Mouse (Mus musculus) frontal cortex, postnatal 36 days (tissue): ENCODE results near the gene Wdr31.

Experiments used
- DNase-seq, 2 experiments: peaks; one replicate each; pipeline ENCODE4 v3.0.0; 2022; ENCODE audit warnings: low spot score in 2 of 2

Gene Wdr31

DNA sequence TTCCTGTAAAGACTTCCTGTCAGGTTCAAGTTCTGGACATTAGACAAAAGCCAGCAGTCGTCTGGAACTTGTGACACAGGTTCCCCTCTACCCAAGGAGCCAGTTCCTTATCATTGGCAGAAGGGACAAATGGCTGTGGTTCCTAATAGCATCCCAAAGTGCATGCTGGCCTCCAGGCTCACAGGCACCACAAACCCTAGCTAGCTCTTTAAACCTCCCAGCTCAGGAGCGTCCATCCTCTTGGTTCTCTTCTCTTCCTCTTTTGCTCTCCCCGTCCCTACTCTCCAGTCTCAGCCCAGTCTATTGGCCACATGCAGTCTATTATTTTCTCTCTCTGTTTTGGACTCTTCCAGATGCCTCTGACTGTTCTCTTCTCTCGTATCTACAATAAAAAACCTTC, 30.9 kb downstream of the Wdr31 start:
- no peak for DNase-seq

DNA sequence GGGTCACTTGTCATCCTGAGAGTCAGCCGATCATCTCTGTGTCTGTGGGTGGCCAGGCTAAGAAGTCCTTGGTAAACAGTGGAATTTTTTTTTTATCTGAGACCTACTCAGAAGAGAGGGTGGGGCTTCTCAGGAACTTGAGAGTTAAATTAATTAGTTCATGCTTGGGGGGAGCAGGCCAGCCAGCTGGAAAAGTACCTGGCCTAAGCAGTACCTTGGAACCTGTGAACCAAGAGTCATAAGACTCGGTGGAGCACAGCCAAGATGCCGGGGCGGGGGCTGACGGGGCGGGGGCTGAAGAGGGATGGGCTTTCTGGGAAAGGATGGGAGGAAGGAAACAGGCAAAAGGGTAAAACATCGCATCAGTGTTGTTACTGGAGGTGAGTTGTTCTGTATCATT, 32.8 kb downstream of the Wdr31 start:
- no peak for DNase-seq

DNA sequence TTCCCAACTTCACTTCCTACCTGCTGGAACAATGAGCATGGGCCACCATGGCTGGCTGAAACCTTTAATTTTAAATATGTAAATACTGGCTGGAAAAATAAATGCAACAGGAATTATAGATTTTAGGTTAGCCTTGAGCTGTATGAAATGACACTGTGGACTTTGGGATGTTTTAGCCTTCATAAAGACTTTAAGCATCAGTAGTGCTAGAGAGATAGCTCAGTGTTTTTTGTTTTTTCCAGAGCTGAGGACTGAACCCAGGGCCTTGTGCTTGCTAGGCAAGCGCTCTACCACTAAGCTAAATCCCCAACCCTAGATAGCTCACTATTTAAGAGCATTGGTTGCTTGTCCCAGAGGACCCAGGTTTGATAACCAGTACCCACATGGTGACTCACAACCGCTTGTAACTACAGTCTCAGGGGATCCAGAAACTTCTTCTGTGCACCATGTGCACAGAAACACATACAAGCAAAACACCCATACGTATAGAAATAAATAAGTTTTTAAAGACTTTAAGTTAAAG, 33.4 kb downstream of the Wdr31 start:
- DNase-seq, result no peak

DNA sequence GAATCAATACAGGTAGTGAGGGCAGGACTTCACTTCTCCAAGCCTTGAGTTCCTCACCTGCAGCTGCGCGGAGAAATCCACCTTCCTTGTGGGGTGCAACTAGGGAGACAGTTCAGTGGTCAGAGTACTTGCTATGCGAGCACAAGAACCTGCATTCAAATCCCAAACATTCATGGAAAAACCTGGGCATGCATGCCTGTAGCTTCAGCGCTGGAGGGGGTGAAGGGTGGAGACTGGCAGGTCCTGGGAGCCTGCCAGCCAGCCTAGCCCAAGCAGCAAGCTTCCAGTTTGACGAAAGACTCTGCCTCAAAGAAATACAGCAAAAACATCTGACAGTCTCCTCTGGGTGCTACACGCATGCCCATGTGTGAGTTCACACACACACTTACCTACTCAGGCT, 35.6 kb downstream of the Wdr31 start, which contains the start of gene Rnf183:
Gene Rnf183, minus strand, starts transcription at position 172 of the 400 bp plus-strand sequence.
- no peak for DNase-seq

DNA sequence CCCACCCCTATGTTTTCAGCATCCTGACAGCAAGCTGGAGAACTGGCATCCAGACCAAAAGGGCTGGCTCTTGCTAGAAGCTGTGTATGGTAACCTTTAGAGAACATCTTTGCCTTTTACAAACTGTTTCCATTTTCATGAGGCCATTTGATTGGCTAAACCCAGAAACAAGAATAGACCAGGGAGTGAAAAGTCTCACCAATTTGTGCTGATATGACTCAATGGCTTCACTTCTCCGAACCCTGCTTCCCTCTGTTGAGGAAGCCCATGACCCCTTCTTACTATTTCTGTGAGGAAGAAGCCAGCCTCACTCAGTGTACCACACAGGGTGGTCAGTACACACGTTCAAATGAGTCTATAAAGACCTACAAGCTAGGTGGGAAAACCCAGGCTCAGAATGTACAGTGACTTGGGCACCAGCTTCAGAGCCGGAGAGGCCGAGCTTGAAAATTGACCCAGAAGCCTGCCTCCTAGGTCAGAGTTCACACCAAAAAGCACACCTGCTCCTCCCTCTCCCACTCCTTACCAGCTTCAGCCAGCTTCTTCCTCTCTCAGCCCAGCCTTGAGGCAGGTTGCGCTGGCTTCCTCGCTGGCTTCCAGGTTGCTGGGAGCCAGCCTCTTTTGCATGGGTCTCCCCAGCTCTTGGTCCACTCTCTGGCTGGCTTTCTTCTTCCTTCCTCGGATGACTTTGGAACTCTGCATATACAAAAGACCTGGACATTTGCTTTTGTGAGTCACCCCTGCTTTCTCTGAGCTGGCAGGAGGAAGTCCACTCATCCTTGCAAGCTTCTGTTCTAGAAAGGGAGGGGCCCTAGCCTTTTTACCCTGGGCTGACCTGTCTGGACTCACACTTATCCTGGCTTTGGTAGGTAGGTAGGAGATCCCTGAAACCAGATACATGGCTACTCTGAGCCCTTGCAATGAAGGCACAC, 36.5 kb downstream of the Wdr31 start:
- DNase-seq, result no peak

DNA sequence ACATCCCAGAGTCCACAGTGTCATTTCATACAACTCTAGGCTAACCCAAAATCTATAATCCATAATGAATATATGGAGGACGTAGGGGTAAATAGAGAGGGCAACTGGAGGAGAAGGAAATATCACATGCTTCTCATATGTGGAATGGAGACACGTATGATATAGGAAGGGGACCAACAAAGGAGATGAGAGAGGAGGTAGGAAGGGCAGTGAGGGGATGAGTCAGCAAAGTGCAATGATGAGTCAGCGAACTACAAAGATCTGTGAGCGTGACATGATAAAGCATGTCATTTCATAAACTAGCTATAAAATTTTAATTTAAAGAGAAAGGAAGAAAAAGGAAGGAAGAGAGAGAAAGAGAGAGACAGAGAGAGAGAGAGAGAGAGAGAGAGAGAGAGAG, 39.2 kb downstream of the Wdr31 start:
- DNase-seq, result no peak

DNA sequence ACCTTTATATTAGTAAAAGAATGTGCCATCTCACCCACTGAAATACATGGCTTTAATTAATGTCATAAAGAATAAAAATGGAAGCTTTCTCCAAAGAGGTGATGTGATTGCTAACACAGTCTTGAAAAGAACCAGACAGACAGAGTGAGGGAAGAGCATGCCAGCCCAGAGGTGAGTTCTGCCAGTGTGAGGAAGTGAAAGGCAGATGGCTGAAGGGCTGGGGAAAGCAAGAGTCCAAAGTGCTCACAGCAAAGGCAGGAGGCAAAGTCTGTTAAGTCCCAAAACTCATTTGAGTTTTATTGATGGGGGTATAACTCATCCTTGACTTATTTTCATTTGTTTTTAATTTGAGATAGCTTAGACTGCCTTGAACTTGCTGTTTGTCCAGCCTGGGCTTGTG, 40.0 kb downstream of the Wdr31 start:
- no peak for DNase-seq

DNA sequence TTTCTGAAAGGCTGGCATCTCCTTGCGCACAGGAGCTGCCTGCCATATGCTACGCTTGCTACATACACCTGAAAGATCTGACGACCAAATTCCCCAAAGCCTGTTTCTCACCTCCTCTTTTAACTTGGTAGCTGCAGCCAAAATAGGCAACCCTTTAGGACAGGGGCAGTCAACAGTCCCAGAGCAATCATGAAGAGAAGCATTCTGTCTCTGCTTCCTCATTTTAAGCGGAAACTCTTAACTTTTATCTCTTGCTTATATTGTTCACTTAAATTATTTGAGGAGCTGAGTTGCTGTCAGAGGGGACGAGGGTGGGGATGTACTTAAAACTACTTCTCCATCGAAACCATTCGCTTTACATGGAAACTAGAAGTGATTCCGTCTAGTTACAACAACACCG, 41.1 kb downstream of the Wdr31 start:
- no peak for DNase-seq

DNA sequence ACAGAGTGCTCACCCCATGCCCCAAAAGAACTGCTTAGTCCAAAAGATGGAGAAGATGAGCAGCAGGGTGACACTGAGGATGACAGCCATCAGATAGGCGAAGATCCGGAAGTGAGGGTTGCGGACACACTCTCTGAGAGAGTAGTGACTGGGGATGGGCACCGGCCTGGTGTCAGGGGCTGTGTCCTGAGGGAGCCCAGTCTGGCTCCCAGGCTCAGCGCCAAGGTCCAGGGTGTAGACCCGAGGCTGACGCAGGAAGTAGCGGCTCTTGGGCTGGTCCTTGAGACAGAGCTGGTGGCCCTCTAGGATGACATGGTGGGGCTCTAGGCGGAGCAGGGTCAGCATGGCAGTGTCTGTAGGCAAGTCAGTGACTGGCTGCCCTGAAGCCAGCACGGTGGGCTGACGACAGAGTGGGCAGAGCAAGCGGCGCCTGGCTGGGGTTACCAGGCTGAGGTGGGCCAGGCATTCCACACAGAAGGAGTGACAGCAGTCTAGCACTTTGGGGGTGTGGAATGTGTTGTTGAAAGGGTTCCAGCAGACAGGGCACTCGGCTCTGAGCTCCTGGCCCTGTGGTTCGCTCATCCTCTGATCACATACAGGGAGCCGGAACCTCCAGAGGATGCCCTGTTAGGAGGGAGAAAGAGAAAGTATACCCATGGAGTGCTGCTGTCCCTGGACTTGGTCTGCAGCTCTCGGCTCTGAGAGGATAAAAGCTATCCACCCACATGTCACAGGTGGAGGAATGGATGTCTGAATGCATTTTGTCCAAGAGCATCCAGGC, 42.5 kb downstream of the Wdr31 start:
- DNase-seq, result no peak

DNA sequence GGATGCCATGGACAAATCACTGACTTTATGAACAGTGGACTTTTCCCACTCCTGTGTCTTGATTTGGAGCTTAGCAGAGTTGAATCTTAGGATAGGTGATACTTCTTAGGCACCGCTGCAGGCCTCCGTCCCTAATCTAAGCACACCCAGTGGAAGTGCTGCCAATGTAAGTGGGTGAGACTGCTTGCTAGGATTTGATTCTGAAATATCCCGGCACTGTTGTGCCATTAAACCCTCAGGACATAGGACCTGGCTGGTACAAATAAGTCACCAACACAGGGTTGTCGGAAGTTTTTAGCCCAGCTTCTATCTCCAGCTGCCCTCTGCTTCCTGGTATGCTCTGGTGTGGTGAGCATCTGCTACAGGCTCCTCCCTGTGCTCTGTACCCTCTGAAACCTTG, 44.8 kb downstream of the Wdr31 start:
- DNase-seq, result no peak

DNA sequence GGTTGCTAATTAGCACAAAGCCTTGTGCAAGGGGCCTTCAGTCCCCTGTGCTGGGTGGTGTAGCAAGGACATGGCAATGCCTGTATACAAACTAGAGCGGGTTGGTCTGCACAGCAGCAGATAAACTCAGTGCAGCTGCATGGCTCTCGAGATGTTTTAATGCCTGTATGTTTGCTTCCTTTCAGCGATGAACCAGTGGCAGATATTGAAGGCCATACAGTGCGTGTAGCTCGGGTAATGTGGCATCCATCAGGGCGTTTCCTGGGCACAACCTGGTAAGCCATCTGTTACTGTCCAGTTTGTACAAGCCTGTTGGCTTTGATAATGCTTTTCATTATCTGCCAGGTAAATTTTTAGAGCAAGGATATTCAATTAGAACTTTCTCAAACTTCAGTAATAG, 51.6 kb downstream of the Wdr31 start:
- DNase-seq, result no peak

DNA sequence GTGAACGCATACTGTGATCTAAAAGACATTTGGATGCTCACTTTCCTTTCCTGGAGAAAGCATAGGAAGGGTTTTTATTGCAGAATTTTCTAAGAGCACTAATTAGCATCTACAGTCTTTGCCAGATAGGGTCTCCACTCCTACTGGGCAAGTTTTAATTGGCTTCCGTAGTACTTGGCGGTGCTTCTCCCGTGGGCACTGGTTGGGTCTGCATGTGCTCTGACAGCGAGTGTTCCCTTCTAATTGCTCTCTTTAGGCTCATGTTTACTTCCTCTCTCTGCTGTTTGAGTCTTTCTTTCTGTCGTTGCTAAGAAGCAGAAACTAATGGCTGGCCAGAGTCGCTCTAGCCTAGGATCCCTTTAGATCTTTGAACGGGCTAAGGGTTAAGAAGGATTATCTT, 52.2 kb downstream of the Wdr31 start:
- no peak for DNase-seq

DNA sequence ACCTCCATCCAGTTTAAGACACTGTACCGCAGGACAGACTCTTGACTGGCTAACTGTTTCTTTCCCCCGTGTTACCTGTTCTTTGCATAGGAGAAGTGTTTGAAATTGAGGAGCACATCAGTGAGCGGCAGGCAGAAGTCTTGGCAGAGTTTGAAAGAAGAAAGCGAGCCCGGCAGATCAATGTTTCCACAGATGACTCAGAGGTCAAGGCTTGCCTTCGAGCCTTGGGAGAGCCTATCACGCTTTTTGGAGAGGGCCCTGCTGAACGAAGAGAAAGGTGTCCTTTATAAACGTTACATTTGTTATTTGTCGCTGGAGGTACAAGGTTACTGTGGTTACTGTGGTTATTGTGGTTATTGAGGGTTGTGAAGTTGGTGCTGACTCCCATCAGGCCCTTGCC, 59.1 kb downstream of the Wdr31 start:
- no peak for DNase-seq

DNA sequence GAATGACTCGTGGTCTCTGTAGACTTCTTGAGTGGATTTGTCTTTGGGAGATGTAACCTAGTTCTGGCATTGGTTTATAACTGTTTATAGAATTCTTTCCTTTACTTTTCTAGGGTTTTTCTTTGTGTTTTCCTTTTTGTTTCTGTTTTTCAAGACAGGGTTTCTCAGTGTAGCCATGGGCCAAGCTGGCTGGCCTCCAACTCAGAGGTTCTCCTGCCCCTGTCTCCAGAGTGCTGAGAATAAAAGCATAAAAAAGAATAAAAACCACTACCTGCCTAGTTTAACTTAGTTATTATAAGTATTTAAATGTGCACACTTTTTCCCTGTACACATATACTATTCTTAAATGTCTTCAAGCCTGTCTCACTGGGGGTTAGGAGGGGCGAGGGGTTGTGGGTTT, 60.4 kb downstream of the Wdr31 start:
- no peak for DNase-seq

DNA sequence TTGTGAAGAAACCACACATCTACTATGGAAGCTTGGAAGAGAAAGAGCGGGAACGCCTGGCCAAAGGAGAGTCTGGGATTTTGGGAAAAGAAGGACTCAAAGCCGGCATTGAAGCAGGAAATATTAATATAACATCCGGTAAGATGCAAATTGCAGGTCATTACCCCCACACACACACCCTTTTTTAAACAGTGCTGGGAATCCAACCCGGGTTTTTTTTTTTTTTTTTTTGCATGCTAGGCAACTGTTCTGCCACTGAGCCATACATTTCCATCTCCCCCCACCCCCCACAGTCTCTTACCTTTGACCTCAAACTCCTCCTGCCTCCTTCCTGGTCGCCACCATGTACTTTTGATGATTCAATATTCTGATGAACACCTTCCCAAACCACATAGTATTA, 61.1 kb downstream of the Wdr31 start:
- no peak for DNase-seq

DNA sequence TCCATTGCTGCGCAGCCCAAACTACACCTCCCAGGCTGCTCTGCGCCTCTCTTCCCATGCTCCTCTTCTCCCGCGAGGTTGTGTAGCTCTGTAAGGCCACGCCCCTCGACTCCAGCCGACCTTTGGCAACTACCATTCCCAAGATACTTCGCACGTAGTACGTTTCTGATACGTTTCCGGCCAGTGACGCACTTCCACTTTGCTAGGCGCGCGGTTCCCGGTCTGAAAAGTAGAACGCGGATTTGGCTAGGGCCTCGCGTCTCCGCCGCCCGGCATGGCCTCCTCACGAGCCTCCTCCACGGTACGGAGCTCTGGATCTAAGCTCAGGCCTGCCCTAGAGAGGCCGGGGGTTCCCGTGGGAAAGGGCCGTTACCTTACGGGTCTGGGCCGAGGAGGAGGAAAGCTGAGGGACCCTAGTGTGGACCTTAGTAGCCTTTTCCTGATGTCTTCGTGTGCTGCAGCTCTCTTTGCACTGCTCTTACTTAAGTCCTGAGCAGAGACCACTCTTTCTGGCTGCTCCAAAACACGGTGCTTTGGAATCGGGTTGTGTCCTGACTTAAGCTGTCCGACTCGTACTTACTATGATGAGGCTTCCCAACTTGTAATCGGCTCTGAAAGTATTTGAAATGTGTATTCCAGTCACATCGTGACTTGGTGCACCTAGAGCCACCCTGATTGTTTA, 62.0 kb downstream of the Wdr31 start, which contains the start of the genes Cdc26 and Prpf4:
Gene Cdc26, minus strand, starts transcription at position 42 of the 682 bp plus-strand sequence.
Gene Prpf4, plus strand, starts transcription at position 197 of the 682 bp plus-strand sequence.
- peak; percentile 98 to 99 for DNase-seq

DNA sequence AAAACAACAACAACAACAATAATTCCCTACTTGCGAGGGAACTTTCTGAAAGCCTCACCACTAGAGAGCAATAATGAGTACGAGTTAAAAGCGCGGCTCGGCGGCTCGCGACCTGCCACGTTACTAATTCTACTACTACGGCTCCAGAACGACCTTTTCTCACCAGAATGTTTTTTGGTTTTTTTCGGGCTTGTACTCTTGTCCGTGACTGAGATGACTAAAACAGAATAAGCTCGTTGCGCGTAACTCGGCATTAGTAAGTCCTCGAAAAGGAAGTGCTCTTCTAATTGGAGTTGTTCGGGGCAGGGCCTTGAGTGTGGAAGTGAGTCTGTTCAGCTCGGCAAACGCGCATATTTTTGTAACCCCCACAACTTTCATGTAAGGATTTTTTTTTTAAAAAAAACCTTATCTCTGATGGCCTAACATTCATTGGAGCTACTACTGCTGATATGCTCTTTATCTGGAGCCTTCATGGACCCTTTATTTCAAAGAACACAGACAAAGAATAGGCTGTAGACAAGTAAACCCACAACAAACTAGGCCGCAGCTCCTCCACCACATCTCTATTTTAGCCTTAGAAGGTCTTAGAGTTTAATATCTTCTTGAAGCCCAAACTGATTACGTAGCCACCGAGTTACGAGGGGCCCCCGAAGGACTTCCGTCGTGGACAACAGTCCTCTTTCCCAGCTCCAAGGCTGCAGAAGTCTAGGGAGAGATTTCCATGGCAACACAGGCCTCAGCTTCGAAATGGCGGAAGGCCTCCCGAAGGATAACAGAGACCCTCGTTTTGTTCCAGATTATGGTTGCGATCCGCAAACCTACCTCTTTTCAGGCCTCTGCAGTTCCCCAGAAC, 62.7 kb downstream of the Wdr31 start:
- DNase-seq, result peak; percentile 57 to 67

DNA sequence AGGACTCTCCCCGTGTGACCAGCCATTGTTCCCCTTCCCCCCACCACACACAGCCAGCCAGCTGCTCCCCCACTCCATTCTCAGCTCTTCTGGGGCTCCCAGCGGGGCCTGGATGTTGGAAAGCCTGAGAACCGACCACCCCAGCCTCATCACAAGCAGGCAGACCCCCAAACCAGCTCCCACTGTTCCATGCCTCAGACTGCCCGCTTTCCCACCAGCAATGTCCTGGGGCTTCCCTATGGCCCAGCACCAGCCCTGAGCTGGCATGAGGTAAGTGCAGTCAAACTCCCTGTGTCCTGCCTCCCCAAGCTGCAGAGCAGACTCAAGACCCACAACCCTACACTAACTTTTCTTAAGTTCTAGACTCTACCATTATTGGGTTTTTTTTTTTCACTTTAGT, 64.6 kb downstream of the Wdr31 start:
- no peak for DNase-seq

DNA sequence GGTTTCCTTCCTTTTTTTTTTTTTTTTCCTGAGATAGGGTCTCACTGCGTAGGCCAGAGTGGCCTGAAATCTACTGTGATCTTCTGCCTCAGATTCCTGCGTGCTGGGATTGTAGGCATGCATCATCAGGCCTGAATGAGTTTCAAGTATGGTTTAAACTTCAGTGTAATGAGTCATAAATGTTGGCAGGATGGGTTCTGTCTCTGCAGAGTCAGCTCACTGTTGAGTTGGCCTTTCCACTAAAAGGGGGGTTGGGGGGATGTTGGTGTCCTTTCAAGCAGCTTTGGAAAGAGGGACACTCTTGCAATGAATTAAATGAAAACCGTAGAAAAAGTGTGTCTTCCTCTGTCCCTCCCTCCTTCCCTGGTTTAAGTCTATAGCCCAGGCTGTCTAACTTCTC, 71.7 kb downstream of the Wdr31 start:
- DNase-seq, result peak in 1 of 2 experiments; percentile 15
